Mouse (Mus musculus) liver, postnatal 0 days (tissue): ENCODE data around the gene Ldah. TPM values are rescaled to one million over a fixed set of nuclear protein-coding genes. Genes with fewer than 3 reads are reported as not detected.

Experiments used
- ATAC-seq: fragments of 200-750 bp; cut with Nextera tagmentation; 2 replicates; pipeline ENCODE4 v1.8.0; 2017; ENCODE audit warnings: mild to moderate bottlenecking, moderate library complexity
- DNase-seq: peaks from one replicate; pipeline ENCODE4 v3.0.0-alpha.2; 2016
- H3K27ac ChIP-seq: fragments of 300-500 bp; sonication (generic); 2 replicates; pipeline ENCODE4 v1.5.1; 2014; ENCODE audit warnings: antibody characterized with exemption, moderate library complexity, mild to moderate bottlenecking, low read depth
- H3K27me3 ChIP-seq: fragments of 300-500 bp; sonication (generic); 2 replicates; pipeline ENCODE4 v1.6.1; 2014; ENCODE audit warnings: low read length, control low read depth, mixed read lengths; ENCODE audit not compliant: insufficient read depth
- H3K36me3 ChIP-seq: fragments of 300-500 bp; sonication (generic); replicated peaks from 2 replicates; pipeline ENCODE4 v1.6.1; 2014; ENCODE audit warnings: mild to moderate bottlenecking, control low read depth, low read length, moderate library complexity, mixed read lengths; ENCODE audit not compliant: insufficient read depth
- H3K4me1 ChIP-seq: fragments of 300-500 bp; sonication (generic); 2 replicates; pipeline ENCODE4 v1.6.1; 2014; ENCODE audit warnings: antibody characterized with exemption, mild to moderate bottlenecking, control low read depth; ENCODE audit not compliant: insufficient read depth
- H3K4me2 ChIP-seq: fragments of 300-500 bp; sonication (generic); 2 replicates; pipeline ENCODE4 v1.6.1; 2014; ENCODE audit warnings: low read depth, mild to moderate bottlenecking, low read length, moderate library complexity, mixed read lengths
- H3K4me3 ChIP-seq: fragments of 300-500 bp; sonication (generic); 2 replicates; pipeline ENCODE4 v1.5.1; 2014; ENCODE audit warnings: low read depth, low read length
- H3K9ac ChIP-seq: fragments of 300-500 bp; sonication (generic); replicated peaks from 2 replicates; pipeline ENCODE4 v1.6.1; 2014; ENCODE audit warnings: mild to moderate bottlenecking, moderate library complexity
- H3K9me3 ChIP-seq: fragments of 300-500 bp; sonication (generic); 2 replicates; pipeline ENCODE4 v1.6.1; 2016; ENCODE audit warnings: mild to moderate bottlenecking, control low read depth, low read length, mixed read lengths
- CTCF ChIP-seq: sonication (generic); IDR thresholded peaks from 2 replicates; pipeline ENCODE4 v1.5.1; 2016; ENCODE audit warnings: antibody characterized with exemption, low read depth
- EP300 ChIP-seq: IDR thresholded peaks from 2 replicates; pipeline ENCODE4 v1.6.1; 2016; ENCODE audit warnings: antibody characterized with exemption, low read depth, mild to moderate bottlenecking
- WGBS: fragments of 180-500 bp; shearing (Covaris S2); extraction: QIAGEN DNeasy Blood & Tissue Kit; methylation state at CpG from one replicate; pipeline ENCODE4 v1.1.7; 2014; ENCODE audit not compliant: insufficient replicate concordance; 5-methylcytosine and 5-hydroxymethylcytosine counted together
- polyA plus RNA-seq: library from polyadenylated mRNA; unstranded; fragments of >200 nt; fragmentation: Nextera tagmentation; extraction: Ambion mirVana; gene quantifications from 2 replicates; pipeline ENCODE4 v1.2.1, GENCODE M21; 2015

Gene Ldah
- polyA plus RNA-seq, 1 experiment from 2014 or later: 23.9 TPM

DNA sequence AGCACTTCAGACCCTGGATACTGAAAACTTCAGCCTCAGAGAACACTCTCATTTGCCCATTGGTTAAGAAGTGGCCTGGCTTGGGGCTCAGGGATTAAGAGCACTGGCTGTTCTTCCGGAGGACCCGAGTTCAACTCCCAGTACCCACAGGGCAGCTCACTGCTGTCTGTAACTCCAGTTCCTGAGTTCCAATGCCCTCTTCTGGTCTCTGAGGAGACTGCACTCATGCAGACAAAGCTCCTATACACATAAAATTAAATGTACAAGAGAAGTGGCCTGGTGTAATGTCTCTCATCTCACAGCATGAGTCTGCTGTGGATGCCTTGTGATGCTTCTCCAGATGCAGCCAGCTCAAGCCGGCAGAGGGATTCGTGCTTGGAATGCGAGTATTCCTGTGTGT lies 108.6 kb downstream of the Ldah start:
- no peak for TF ChIP-seq EP300
- peak; percentile 22; the same call in 1 of the 2 replicates for TF ChIP-seq CTCF
- H3K9ac ChIP-seq: no peak overlapping the region
- DNase-seq (no peak), ATAC-seq (no peak)
- H3K4me2 ChIP-seq: no peak overlapping the region
- H3K4me1 ChIP-seq: 0 out of 2 replicates have a peak, but pooled peaks cover 2% of the 10 kb centered on the region
- H3K36me3 ChIP-seq: peaks cover 10% of the 10 kb centered on the region
- no peak overlapping the region for H3K4me3 ChIP-seq
- H3K9me3 ChIP-seq: no peaks in the 10 kb centered on the region
- 0 out of 2 replicates have a peak, but pooled peaks cover 1% of the 10 kb centered on the region for H3K27me3 ChIP-seq
- 76% methylated on average over 5 of the region's 5 CpGs for WGBS
- no peak overlapping the region for H3K27ac ChIP-seq

DNA sequence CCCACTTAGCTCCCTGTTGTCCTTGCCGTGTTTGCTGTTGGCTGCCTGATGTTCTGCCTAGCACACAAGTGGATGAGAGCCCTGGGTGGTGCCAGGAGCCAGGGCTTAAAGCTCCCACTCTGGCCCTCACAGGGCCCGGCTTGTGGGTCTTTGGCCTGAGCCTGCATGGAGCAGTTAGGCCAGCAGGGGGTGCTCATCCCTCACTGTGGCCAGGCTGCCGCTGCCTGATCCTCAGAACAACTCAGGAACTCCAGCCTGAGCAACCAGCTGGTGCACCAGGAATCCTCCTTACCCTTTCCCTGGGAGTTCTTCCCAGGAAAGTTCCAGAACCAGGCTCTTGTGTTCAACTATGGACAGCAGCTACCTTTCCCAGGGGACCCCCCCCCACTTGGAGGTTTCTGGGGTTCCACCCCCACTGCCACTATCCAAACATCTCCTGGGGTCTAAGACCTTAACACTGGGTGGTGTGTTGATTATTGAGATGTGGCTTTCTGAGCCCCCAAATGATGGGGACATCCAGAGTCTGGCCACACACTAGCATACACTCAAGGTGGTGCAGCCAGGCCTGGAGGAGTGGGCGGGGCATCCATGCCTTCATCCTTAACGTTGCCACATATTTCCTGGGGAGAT lies 112.3 kb downstream of the Ldah start:
- WGBS: 50% methylated on average over 5 of the region's 5 CpGs
- H3K9ac ChIP-seq: no peak overlapping the region
- H3K9me3 ChIP-seq: no peaks in the 10 kb centered on the region
- no peak overlapping the region for H3K4me3 ChIP-seq
- no peak overlapping the region for H3K27ac ChIP-seq
- ATAC-seq (peak; percentile 62), DNase-seq (peak; percentile 82)
- TF ChIP-seq CTCF: peak; percentile 90
- no peak for TF ChIP-seq EP300
- no peaks in the 10 kb centered on the region for H3K27me3 ChIP-seq
- H3K4me2 ChIP-seq: no peak overlapping the region
- H3K36me3 ChIP-seq: peaks cover 10% of the 10 kb centered on the region
- H3K4me1 ChIP-seq: no peaks in the 10 kb centered on the region

DNA sequence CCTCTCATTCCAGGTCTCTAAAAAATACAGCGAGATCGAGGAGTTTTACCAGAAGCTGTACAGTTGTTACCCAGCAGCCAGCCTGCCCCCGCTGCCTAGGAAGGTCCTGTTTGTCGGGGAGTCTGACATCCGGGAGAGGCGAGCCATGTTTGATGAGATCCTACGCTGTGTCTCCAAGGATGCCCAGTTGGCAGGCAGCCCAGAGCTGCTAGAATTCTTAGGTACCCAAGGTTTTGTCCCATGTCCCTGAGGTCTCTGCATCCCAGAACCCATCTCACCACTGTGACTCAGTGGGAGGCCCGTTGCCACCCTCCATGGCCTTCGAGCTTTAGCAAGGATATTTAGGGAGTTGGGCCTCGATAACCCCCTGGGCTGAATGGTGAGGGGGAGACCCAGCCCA lies 113.6 kb downstream of the Ldah start:
- Histone ChIP-seq H3K4me3 (no peak overlapping the region), H3K27me3 (no peaks in the 10 kb centered on the region), H3K9me3 (no peaks in the 10 kb centered on the region), H3K36me3 (peaks cover 10% of the 10 kb centered on the region), H3K4me1 (no peaks in the 10 kb centered on the region), H3K4me2 (no peak overlapping the region), H3K9ac (no peak overlapping the region), H3K27ac (no peak overlapping the region)
- DNase-seq: no peak
- no peak for ATAC-seq
- no peak for TF ChIP-seq CTCF
- no peak for TF ChIP-seq EP300
- whole genome bisulfite sequencing: 83% methylated on average over 10 of the region's 10 CpGs

DNA sequence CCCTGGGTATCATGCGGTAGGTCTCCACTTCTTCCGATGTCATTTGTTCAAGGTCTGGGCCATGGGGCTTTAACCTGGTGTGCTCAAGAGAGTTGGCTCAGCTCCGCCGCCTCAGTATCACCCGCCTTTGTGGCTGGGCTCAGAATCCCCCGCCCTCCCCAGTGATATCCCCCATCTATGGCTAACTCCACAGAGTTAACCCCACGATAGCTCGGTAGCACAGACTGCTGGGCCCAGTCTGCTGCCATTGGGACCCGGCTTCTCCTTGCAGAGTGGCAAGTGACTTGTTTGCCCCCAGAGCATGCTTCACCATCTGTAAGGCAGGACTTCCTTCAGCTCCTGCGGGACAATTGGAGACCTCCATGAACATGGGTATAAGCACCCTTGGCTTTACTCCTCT lies 116.2 kb downstream of the Ldah start:
- H3K9ac ChIP-seq: no peak overlapping the region
- no peaks in the 10 kb centered on the region for H3K27me3 ChIP-seq
- H3K36me3 ChIP-seq: 0 out of 2 replicates have a peak, but pooled peaks cover 8% of the 10 kb centered on the region
- no peak overlapping the region for H3K4me2 ChIP-seq
- DNase-seq: no peak
- whole genome bisulfite sequencing: 89% methylated on average over 9 of the region's 10 CpGs
- no peak for TF ChIP-seq CTCF
- no peak for TF ChIP-seq EP300
- no peak overlapping the region for H3K27ac ChIP-seq
- no peaks in the 10 kb centered on the region for H3K4me1 ChIP-seq
- no peaks in the 10 kb centered on the region for H3K9me3 ChIP-seq
- ATAC-seq: no peak
- no peak overlapping the region for H3K4me3 ChIP-seq

DNA sequence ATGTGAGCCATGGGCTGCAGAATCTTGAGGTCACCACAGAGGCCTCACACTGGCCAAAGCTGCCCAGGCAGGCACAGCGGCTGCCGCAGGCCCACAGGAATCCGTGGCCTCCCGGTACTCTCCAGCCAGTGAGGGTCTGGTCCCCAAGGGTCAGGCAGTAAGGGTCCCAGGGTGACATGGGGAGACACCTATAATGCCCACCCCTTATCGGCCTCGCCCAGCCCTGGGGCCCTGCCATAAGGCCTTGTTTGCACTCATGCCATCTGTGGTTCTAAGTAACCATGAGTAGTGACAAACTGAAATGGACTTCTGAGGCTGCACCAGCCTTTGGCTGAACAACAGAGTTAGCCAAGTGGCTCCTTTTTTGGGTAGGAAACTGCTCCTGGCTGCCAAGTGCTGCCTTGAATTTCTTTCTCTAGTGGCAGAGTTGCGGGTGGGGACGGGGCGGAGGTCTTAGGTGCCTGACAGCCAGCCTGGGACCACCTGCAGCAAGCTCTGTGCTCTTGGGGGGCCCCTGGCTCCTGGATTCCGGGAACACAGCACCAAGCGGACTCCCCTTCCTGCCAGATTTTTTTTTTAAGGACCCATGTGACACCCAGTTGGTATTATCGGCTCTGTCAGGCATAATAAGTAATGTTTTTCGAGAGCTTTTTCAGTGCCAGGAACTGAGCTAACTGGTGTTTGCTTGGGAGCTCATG lies 117.5 kb downstream of the Ldah start:
- no peak overlapping the region for H3K4me3 ChIP-seq
- DNase-seq (no peak), ATAC-seq (no peak)
- H3K27me3 ChIP-seq: no peaks in the 10 kb centered on the region
- no peak overlapping the region for H3K9ac ChIP-seq
- 85% methylated on average over 13 of the region's 13 CpGs for WGBS
- H3K27ac ChIP-seq: no peak overlapping the region
- no peaks in the 10 kb centered on the region for H3K4me1 ChIP-seq
- H3K9me3 ChIP-seq: no peaks in the 10 kb centered on the region
- TF ChIP-seq CTCF: no peak
- no peak for TF ChIP-seq EP300
- H3K36me3 ChIP-seq: 0 out of 2 replicates have a peak, but pooled peaks cover 8% of the 10 kb centered on the region
- no peak overlapping the region for H3K4me2 ChIP-seq

DNA sequence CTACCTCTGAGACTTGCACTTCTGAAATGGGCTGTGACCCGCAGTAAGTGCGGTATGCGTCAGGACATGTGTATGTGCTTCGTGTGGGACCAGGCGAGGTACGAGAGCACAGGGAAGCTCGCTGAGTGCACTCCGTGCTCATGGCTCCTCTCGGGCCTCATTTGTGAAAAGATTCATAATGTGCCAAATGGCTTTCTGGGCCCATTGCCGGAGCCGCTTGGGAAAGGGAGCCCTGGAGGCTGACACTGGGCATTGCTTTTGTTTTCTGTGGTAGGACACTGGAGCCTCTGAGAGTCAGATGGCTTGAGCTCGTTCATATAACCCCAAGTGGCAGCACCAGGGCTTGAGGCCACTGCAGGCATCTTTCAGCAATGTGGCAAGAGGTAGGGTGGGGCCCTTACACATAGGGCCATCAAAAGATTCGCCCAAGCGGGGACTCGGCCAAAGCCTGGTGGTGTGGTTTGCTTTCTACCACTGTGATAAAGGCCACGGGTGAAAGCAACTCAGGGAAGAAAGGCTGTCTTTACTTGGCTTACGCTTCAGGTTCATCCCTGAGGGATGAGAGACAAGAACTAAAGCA lies 118.1 kb downstream of the Ldah start:
- DNase-seq: no peak
- no peaks in the 10 kb centered on the region for H3K9me3 ChIP-seq
- ATAC-seq: no peak
- 0 out of 2 replicates have a peak, but pooled peaks cover 5% of the 10 kb centered on the region for H3K36me3 ChIP-seq
- no peak overlapping the region for H3K4me3 ChIP-seq
- H3K27me3 ChIP-seq: no peaks in the 10 kb centered on the region
- no peak overlapping the region for H3K27ac ChIP-seq
- no peaks in the 10 kb centered on the region for H3K4me1 ChIP-seq
- TF ChIP-seq EP300 (no peak), CTCF (no peak)
- 87% methylated on average over 17 of the region's 17 CpGs for WGBS
- no peak overlapping the region for H3K9ac ChIP-seq
- no peak overlapping the region for H3K4me2 ChIP-seq
